Mouse (Mus musculus) hindbrain, embryonic 10.5 days (tissue): Measurements from ENCODE around the gene Baz1a. TPM values are rescaled to one million over a fixed set of nuclear protein-coding genes. Genes with fewer than 3 reads are reported as not detected.
"Not testable (repeated sequence)": the region's sequence is repeated elsewhere in the genome, so short reads cannot be mapped to it uniquely, and the experiment has no call there.

Experiments
- DNase-seq: peaks from one replicate; pipeline ENCODE4 v3.0.0-alpha.2; 2017; ENCODE audit warnings: low spot score
- H3K27ac ChIP-seq: fragments of 300-500 bp; sonication (generic); 2 replicates; pipeline ENCODE4 v1.5.1; 2016; ENCODE audit warnings: mild to moderate bottlenecking, moderate library complexity
- H3K27me3 ChIP-seq: fragments of 300-500 bp; sonication (generic); 2 replicates; pipeline ENCODE4 v1.6.1; 2016; ENCODE audit warnings: mild to moderate bottlenecking; ENCODE audit not compliant: poor library complexity, insufficient read depth, severe bottlenecking
- H3K36me3 ChIP-seq: fragments of 300-500 bp; sonication (generic); 2 replicates; pipeline ENCODE4 v1.6.1; 2016; ENCODE audit warnings: mild to moderate bottlenecking, moderate library complexity
- H3K4me1 ChIP-seq: fragments of 300-500 bp; sonication (generic); replicated peaks from 2 replicates; pipeline ENCODE4 v1.6.1; 2016; ENCODE audit warnings: mild to moderate bottlenecking
- H3K4me3 ChIP-seq: fragments of 300-500 bp; sonication (generic); 2 replicates; pipeline ENCODE4 v1.5.1; 2016; ENCODE audit warnings: mild to moderate bottlenecking, moderate library complexity
- H3K9me3 ChIP-seq: fragments of 300-500 bp; sonication (generic); 2 replicates; pipeline ENCODE4 v1.6.1; 2016; ENCODE audit warnings: mild to moderate bottlenecking, moderate library complexity
- WGBS: fragments of 180-500 bp; shearing (Covaris S2); methylation state at CpG from one replicate; pipeline ENCODE4 v1.1.7; 2016; 5-methylcytosine and 5-hydroxymethylcytosine counted together
- polyA plus RNA-seq: library from polyadenylated mRNA; unstranded; fragments of >200 nt; fragmentation: Nextera tagmentation; extraction: Ambion mirVana; gene quantifications from 2 replicates; pipeline ENCODE4 v1.2.1, GENCODE M21; 2016

Gene Baz1a
- polyA plus RNA-seq, 1 experiment from 2014 or later: 26.3 TPM

DNA sequence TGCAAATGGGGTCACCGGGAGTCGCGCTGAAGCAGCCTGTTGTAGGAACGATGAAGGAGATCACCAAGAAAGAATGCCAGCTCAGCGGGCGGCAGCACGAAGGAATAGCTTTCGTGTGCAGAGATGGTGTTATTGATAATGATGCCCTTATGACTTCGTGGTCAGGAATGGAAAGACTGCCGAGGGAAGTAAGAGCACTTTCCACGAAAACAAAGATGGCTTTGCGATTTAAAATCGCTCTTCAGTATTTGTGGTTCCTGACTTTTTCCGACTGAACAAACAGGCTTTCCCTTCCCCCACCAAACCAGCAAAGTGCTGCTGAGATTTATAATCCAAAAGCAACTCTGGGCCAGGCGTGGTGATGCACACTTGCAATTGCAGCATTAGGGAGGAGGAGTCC is 26.9 kb upstream of the Baz1a start:
- Histone ChIP-seq H3K9me3 (no peaks in the 10 kb centered on the region), H3K27ac (no peak overlapping the region), H3K4me3 (no peak overlapping the region), H3K4me1 (no peaks in the 10 kb centered on the region), H3K36me3 (peaks cover 20% of the 10 kb centered on the region), H3K27me3 (no peaks in the 10 kb centered on the region)
- WGBS: 84% methylated on average over 15 of the region's 15 CpGs
- DNase-seq: no peak

DNA sequence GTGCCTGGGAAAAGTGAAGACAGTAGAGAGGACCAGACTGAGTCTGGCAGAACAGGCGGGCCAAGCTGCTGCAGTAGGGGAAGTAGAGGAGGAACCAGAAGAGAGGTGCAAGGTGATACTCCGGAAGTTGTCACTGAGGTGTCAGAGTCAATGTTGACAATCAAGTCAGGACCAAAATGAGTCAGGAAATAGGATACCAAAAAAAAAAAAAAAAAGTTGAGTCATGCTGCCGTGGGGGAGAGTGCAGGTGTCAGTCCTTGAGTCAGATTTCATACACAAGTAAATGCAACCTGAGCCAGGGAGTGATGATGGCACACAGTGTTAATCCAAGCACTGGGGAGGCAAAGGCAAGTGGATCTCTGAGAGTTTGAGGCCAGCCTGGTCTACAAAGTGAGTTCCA is 12.9 kb upstream of the Baz1a start:
- no peaks in the 10 kb centered on the region for H3K9me3 ChIP-seq
- no peak for DNase-seq
- 69% methylated on average over 3 of the region's 3 CpGs for WGBS
- H3K4me1 ChIP-seq: no peaks in the 10 kb centered on the region
- H3K4me3 ChIP-seq: no peak overlapping the region
- H3K27ac ChIP-seq: no peak overlapping the region
- H3K36me3 ChIP-seq: no peaks in the 10 kb centered on the region
- H3K27me3 ChIP-seq: no peaks in the 10 kb centered on the region

DNA sequence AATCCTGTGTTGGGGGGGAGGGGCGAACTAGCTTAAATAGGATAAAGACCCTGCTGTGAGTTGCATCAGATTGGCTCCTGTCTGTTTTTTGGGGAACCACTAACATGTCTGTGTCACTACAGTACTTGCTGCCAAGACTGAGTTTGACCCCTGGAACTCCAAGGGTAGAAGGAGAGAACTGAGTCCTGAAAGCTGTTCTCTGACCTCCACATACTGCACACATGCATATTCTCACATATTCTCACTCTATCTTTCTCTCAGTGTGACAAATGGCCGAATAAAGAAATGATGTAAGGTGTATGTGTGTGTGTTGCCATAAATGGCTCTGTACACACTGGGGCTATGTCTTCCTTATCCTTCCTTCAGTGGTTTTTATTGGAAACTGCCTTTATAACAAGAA is 9.1 kb upstream of the Baz1a start:
- Histone ChIP-seq H3K4me3 (no peak overlapping the region), H3K27me3 (no peaks in the 10 kb centered on the region), H3K4me1 (no peaks in the 10 kb centered on the region), H3K27ac (no peak overlapping the region), H3K9me3 (no peaks in the 10 kb centered on the region), H3K36me3 (no peaks in the 10 kb centered on the region)
- 80% methylated on average over 2 of the region's 2 CpGs for whole genome bisulfite sequencing
- DNase-seq: no peak

DNA sequence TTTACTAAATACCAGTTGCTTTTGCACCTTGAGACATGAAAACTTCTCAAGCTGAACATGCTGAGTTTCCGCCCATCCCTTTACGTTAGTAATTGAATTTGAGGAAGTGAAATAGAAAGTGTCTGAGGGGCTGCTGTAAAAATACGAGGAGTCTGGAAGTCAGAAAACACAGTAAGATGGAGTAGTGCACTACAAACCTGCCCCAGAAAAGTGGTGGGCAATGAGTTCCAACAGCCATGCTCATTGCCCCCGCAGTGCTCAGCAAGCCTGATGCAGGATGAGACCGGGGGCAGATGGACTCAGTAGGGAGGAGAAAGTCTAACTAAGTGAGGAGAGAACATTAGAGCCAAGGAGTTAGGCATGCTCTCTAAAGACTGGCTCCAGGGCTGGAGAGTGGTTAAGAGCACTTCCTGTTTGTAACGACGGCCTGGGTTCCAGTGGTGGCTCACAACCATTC is 5.3 kb upstream of the Baz1a start:
- 93% methylated on average over 7 of the region's 7 CpGs for WGBS
- Histone ChIP-seq H3K9me3 (no peaks in the 10 kb centered on the region), H3K27me3 (no peaks in the 10 kb centered on the region), H3K27ac (no peak overlapping the region), H3K36me3 (no peaks in the 10 kb centered on the region), H3K4me3 (no peak overlapping the region), H3K4me1 (no peaks in the 10 kb centered on the region)
- no peak for DNase-seq

DNA sequence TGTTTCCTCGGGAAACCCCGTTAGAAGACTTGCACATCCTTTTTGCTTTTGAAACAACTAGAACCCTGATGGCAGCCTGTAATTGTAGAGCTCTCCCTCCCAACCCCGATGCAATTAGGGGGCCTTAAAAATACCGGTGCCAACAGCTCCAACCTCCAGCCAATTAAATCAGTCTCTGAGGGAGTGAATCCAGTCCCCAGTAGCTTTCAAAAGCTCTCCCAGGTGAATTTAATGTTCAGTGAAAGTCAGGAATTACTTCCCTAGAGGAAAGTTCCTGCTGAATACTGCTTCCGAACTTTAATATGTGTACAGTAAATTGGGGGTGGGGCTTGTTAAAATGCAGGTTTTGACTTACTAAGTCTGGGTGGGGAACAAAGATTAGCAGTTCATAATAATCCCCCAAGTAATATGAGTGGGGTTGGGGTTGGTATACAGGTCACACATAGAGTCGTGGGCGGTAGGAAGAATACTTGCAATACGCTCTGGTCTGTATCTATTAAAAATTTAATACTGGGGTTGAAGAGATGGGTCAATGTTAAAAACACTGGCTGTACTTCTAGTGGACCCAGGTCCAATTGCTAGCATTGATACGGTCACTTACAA is 3.1 kb upstream of the Baz1a start:
- Histone ChIP-seq H3K4me1 (no peaks in the 10 kb centered on the region), H3K27ac (no peak overlapping the region), H3K27me3 (no peaks in the 10 kb centered on the region), H3K9me3 (no peaks in the 10 kb centered on the region), H3K4me3 (no peak overlapping the region), H3K36me3 (no peaks in the 10 kb centered on the region)
- WGBS: 71% methylated on average over 9 of the region's 9 CpGs
- DNase-seq: no peak

DNA sequence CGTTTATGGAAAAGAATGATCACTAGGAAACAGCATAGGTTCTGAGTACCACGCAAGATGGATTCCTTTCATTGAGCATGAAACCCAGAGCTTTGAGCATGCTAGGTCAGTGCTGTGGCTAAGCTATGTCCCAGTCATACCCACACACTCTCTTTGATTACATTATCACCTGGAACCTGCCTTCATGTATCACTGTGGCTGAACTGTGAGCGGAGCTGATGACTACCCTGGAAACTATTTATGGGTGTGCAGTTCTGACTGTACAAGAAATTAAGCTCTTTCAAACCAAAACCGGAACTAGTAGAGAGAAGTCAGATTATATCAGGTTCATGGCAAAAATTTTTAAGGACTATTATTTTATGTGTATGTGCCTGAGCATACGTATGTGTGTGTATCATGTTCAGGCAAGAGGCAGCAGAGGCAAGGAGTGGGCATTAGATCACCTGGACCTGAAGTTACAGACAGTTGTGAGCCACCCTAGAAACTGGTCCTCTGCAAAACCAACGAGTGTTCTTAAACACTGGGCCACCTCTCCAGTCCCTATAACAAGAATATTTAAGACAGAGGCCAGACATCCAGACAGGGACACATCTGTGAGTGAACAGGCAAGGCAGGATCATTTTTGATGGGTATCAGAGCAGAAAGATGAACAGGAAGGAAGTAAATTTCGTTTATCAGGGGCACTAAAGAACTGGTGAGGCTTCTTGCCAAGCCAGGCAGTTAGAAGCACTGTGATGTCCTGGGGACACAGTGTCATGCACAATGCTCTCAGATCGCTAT is 2.4 kb upstream of the Baz1a start:
- no peaks in the 10 kb centered on the region for H3K4me1 ChIP-seq
- H3K4me3 ChIP-seq: no peak overlapping the region
- no peaks in the 10 kb centered on the region for H3K9me3 ChIP-seq
- 77% methylated on average over 8 of the region's 8 CpGs for WGBS
- no peak for DNase-seq
- no peaks in the 10 kb centered on the region for H3K36me3 ChIP-seq
- no peak overlapping the region for H3K27ac ChIP-seq
- no peaks in the 10 kb centered on the region for H3K27me3 ChIP-seq

DNA sequence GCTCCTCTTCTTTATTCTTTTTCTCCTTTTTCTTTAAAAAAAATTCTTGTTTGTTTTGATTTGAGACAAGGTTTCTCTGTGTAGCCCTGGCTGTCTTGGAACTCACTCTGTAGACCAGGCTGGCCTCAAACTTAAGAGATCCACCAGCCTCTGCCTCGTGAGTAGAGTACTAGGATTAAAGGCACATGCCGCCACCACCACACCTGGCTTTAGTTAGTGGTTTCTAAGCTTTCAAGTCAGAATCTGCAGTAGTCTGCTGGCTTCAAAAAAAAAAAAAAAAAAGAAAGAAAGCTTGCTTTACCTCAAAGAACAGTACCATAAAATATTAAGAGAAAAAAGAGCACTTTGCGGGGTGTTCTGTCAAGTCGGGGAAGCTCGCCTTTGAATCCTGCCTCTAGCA is 1.3 kb upstream of the Baz1a start:
- Histone ChIP-seq H3K9me3 (no peaks in the 10 kb centered on the region), H3K27ac (no peak overlapping the region), H3K27me3 (no peaks in the 10 kb centered on the region), H3K4me3 (no peak overlapping the region), H3K4me1 (no peaks in the 10 kb centered on the region), H3K36me3 (no peaks in the 10 kb centered on the region)
- DNase-seq: no peak
- 81% methylated on average over 5 of the region's 5 CpGs for WGBS

DNA sequence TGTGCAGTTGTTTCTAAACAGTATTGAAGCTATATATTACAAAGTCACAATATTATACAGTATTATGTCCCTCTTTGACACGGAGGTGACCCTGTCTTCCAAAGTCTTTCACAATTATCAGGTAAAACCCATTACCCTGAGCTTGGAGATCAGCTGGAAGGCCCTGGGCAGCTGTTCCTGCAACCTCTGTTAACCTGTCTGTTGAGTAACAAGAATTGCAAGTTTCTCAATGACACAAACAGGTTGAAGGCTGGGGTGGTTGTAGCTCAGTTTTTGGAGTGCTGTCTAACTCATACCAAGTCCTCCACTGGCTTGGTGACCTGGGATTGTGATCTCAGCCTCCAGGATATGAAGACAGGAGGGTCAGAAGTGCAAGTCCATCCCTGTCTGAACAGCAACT is 1.1 kb downstream of the Baz1a start:
- 82% methylated on average over 1 of the region's 1 CpGs for WGBS
- Histone ChIP-seq H3K9me3 (no peaks in the 10 kb centered on the region), H3K36me3 (no peaks in the 10 kb centered on the region), H3K27me3 (no peaks in the 10 kb centered on the region), H3K4me3 (no peak overlapping the region), H3K4me1 (no peaks in the 10 kb centered on the region), H3K27ac (no peak overlapping the region)
- DNase-seq: no peak

DNA sequence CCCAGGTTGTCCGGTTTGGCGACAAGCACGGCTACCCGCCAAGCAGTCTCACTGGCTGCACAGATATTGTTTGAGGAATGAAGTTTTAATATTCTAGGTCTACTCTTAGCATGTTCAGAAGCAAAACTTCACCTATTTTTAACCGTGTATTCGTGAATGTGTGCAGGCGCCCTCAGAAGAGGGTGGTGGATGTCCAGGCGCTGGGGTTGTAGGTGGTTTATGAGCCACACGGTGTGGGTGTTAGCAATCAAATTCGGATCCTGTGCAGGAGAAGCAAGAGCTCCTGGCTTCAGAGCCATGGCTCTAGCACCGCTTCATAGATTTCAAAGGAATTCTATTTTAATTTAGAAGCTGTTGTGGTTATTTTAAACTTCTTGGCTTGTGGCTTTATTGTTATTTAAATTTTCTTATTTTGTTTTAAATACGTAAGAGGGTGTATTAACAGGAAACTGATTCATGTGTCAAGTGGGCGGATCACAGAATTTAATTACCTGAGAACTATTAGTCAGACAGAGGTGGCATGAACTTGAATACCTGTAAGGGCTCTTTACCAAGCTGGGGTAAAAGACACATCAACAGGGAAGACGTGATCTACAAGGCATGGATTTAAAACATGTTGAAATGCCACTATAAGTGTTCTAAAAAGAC is 6.7 kb downstream of the Baz1a start:
- Histone ChIP-seq H3K36me3 (no peaks in the 10 kb centered on the region), H3K27ac (no peak overlapping the region), H3K27me3 (no peaks in the 10 kb centered on the region), H3K4me3 (no peak overlapping the region), H3K4me1 (no peaks in the 10 kb centered on the region), H3K9me3 (peaks cover 4% of the 10 kb centered on the region; the same call in 1 of the 2 replicates)
- whole genome bisulfite sequencing: 91% methylated on average over 14 of the region's 14 CpGs
- DNase-seq: no peak

DNA sequence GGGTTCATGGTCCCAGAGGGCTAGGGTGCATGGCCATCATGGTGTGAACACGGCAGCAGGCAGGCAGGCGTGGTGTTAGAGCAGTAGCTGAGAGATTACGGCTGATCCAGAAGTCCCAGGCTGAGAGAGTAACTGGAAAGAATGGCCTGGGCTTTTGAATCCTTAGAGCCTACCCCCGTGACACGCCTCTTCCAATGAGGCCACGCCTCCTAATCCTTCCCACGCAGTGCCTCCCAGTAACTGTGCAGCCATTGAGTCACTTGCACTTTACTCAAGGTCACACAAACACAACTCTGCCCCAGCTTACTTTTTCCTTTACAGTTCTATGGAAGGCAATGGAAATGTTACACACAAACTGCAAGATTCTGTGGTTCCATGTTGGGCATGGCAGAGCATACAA is 8.1 kb downstream of the Baz1a start:
- Histone ChIP-seq H3K9me3 (peaks cover 4% of the 10 kb centered on the region; the same call in 1 of the 2 replicates), H3K4me3 (no peak overlapping the region), H3K27ac (no peak overlapping the region), H3K36me3 (no peaks in the 10 kb centered on the region), H3K4me1 (no peaks in the 10 kb centered on the region), H3K27me3 (no peaks in the 10 kb centered on the region)
- WGBS: 92% methylated on average over 7 of the region's 7 CpGs
- DNase-seq: no peak

DNA sequence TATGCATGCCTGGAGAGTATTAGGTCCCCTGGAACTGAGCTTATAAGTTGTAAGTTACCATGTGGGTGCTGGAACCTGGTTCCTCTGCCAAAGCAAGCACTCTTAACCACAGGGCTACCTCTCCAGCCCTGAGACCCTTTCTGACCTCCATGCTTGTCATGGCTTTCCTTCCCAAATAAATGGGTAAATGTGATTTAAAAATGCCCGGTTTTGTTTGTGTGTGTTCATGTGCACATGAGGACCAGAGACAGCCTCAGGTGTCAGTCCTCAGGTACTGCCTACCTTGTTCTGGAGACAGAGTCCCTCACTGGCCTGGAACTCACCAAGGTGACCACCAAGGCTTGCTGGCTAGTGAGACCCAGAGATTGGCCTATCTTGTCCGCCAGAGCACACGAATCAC is 9.8 kb downstream of the Baz1a start:
- Histone ChIP-seq H3K9me3 (peaks cover 4% of the 10 kb centered on the region; the same call in 1 of the 2 replicates), H3K27ac (no peak overlapping the region), H3K36me3 (no peaks in the 10 kb centered on the region), H3K27me3 (no peaks in the 10 kb centered on the region), H3K4me3 (no peak overlapping the region), H3K4me1 (no peaks in the 10 kb centered on the region)
- DNase-seq: no peak
- WGBS: 92% methylated on average over 3 of the region's 3 CpGs

DNA sequence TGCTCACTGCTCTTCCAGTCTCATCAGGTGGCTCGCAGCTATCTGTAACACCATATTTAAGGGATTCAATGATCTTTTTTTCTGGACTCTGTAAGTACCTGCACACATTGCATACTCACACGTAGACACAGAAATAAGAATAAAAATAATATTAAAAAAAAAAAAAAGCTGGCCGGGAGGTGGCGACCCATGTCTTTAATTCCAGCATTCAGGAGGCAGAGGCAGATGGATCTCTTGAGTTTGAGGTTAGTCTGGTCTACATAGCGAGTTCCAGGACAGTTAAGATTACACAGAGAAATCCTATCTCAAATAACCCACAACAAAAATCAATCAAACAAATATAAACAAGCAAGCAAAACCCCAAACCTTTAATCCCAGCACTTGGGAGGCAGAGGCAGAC is 10.3 kb downstream of the Baz1a start:
- H3K9me3 ChIP-seq: peaks cover 4% of the 10 kb centered on the region; the same call in 1 of the 2 replicates
- DNase-seq: no peak
- no peak overlapping the region for H3K4me3 ChIP-seq
- no peaks in the 10 kb centered on the region for H3K36me3 ChIP-seq
- no peaks in the 10 kb centered on the region for H3K27me3 ChIP-seq
- H3K4me1 ChIP-seq: no peaks in the 10 kb centered on the region
- 88% methylated on average over 5 of the region's 5 CpGs for WGBS
- H3K27ac ChIP-seq: no peak overlapping the region

DNA sequence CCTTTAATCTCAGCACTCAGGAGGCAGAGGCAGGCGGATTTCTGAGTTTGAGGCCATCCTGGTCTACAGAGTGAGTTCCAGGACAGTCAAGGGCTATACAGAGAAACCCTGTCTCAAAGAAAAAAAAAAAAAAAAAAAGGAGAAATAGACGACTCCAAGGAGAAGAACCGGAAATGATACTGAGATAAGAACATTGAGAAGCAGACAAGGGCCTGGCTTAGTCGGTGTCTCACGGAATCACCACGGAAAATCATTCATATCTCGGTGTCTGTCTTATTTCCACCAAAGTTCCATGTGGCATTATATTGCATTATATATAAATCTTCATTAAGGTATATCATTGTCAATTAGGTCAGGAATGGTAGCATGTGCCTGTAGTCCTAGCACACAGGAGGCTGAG is 11.6 kb downstream of the Baz1a start:
- not testable (repeated sequence) for H3K36me3 ChIP-seq, H3K27me3 ChIP-seq, H3K9me3 ChIP-seq, DNase-seq, H3K4me3 ChIP-seq, H3K27ac ChIP-seq, H3K4me1 ChIP-seq
- 92% methylated on average over 7 of the region's 7 CpGs for WGBS
